Mouse (Mus musculus): ENCODE data around the gene Grik3. TPM values are rescaled to one million over a fixed set of nuclear protein-coding genes. Genes with fewer than 3 reads are reported as not detected.

The Grik3 gene
- polyA plus RNA-seq, 1 experiment: 10.3 TPM

DNA sequence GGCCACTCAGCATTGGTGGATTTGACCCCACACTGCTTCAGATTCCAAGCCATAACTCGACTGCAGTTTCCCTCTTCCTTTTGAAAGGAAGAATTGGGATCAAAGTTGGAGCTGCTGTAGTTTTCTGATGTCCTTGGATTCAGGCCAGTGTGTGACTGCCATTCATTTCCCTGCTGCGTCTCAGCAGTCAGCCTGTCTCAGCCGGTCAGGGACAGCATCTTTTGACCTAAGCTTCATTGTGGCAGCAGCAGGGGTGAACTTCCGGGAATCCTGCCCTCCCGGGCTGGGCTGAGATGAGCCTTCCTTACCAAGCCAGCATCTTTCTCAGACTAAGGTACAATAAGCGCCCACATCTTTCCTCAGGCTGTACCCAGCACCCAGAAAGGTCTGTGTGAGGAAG lies 26.1 kb downstream of the Grik3 start:
- H3K9ac ChIP-seq (ENCODE audit: low read depth, poor library complexity, severe bottlenecking): no peak overlapping the region
- no peaks in the 10 kb centered on the region for H3K4me1 ChIP-seq (ENCODE audit: control insufficient read depth, insufficient read depth, low read length)
- no peaks in the 10 kb centered on the region for H3K27me3 ChIP-seq (ENCODE audit: control insufficient read depth, insufficient read depth, low read length, poor library complexity, severe bottlenecking)
- H3K4me3 ChIP-seq (ENCODE audit: low read depth, low read length): no peak overlapping the region
- H3K27ac ChIP-seq (ENCODE audit: insufficient read depth, low read length): no peak overlapping the region
- no peaks in the 10 kb centered on the region for H3K36me3 ChIP-seq (ENCODE audit: control insufficient read depth, insufficient read depth, low read length, poor library complexity, severe bottlenecking)
- H3K9me3 ChIP-seq (replicated peaks; ENCODE audit: control insufficient read depth, insufficient read depth, low read length, poor library complexity, severe bottlenecking): no peaks in the 10 kb centered on the region
- no peak for TF ChIP-seq CTCF (IDR thresholded peaks at IDR 0.05; ENCODE audit: low read depth, low read length)
- TF ChIP-seq EP300 (IDR thresholded peaks at IDR 0.05; ENCODE audit: insufficient read depth, low read depth, low read length): peak; percentile 60; the same call in 1 of the 2 replicates

GRCm38 (mm10) chr4:125518861-125519260 lies 28.4 kb downstream of the Grik3 start:
- TF ChIP-seq EP300 (IDR thresholded peaks at IDR 0.05; ENCODE audit: insufficient read depth, low read depth, low read length): no peak
- TF ChIP-seq POLR2A (IDR thresholded peaks at IDR 0.05; ENCODE audit: insufficient read depth, low read length): no peak
- no peak for TF ChIP-seq CTCF (IDR thresholded peaks at IDR 0.05; ENCODE audit: low read depth, low read length)
- no peaks in the 10 kb centered on the region for H3K36me3 ChIP-seq (ENCODE audit: control insufficient read depth, insufficient read depth, low read length, poor library complexity, severe bottlenecking)

GRCm38 (mm10) chr4:125522931-125523330 lies 32.4 kb downstream of the Grik3 start:
- Histone ChIP-seq H3K27ac (ENCODE audit: insufficient read depth, low read length) (no peak overlapping the region), H3K4me1 (ENCODE audit: control insufficient read depth, insufficient read depth, low read length) (no peaks in the 10 kb centered on the region), H3K9me3 (replicated peaks; ENCODE audit: control insufficient read depth, insufficient read depth, low read length, poor library complexity, severe bottlenecking) (no peaks in the 10 kb centered on the region), H3K36me3 (ENCODE audit: control insufficient read depth, insufficient read depth, low read length, poor library complexity, severe bottlenecking) (no peaks in the 10 kb centered on the region), H3K4me3 (ENCODE audit: low read depth, low read length) (no peak overlapping the region), H3K27me3 (ENCODE audit: control insufficient read depth, insufficient read depth, low read length, poor library complexity, severe bottlenecking) (no peaks in the 10 kb centered on the region), H3K9ac (ENCODE audit: low read depth, poor library complexity, severe bottlenecking) (no peak overlapping the region)
- TF ChIP-seq POLR2A (IDR thresholded peaks at IDR 0.05; ENCODE audit: insufficient read depth, low read length): no peak
- no peak for TF ChIP-seq CTCF (IDR thresholded peaks at IDR 0.05; ENCODE audit: low read depth, low read length)
- no peak for TF ChIP-seq EP300 (IDR thresholded peaks at IDR 0.05; ENCODE audit: insufficient read depth, low read depth, low read length)

More at GRCm38 (mm10) chr4:125518861-125519260, 28.4 kb downstream of the Grik3 start:
- H3K4me3 ChIP-seq (ENCODE audit: low read depth, low read length): no peak overlapping the region
- no peaks in the 10 kb centered on the region for H3K4me1 ChIP-seq (ENCODE audit: control insufficient read depth, insufficient read depth, low read length)
- no peak overlapping the region for H3K9ac ChIP-seq (ENCODE audit: low read depth, poor library complexity, severe bottlenecking)
- no peak overlapping the region for H3K27ac ChIP-seq (ENCODE audit: insufficient read depth, low read length)
- no peaks in the 10 kb centered on the region for H3K27me3 ChIP-seq (ENCODE audit: control insufficient read depth, insufficient read depth, low read length, poor library complexity, severe bottlenecking)
- H3K9me3 ChIP-seq (replicated peaks; ENCODE audit: control insufficient read depth, insufficient read depth, low read length, poor library complexity, severe bottlenecking): no peaks in the 10 kb centered on the region

GRCm38 (mm10) chr4:125525266-125525665 lies 34.8 kb downstream of the Grik3 start:
- H3K27me3 ChIP-seq (ENCODE audit: control insufficient read depth, insufficient read depth, low read length, poor library complexity, severe bottlenecking): no peaks in the 10 kb centered on the region
- H3K9ac ChIP-seq (ENCODE audit: low read depth, poor library complexity, severe bottlenecking): no peak overlapping the region
- no peak overlapping the region for H3K4me3 ChIP-seq (ENCODE audit: low read depth, low read length)
- no peak overlapping the region for H3K27ac ChIP-seq (ENCODE audit: insufficient read depth, low read length)
- no peak for TF ChIP-seq POLR2A (IDR thresholded peaks at IDR 0.05; ENCODE audit: insufficient read depth, low read length)
- no peaks in the 10 kb centered on the region for H3K4me1 ChIP-seq (ENCODE audit: control insufficient read depth, insufficient read depth, low read length)
- H3K9me3 ChIP-seq (replicated peaks; ENCODE audit: control insufficient read depth, insufficient read depth, low read length, poor library complexity, severe bottlenecking): no peaks in the 10 kb centered on the region
- H3K36me3 ChIP-seq (ENCODE audit: control insufficient read depth, insufficient read depth, low read length, poor library complexity, severe bottlenecking): no peaks in the 10 kb centered on the region

DNA sequence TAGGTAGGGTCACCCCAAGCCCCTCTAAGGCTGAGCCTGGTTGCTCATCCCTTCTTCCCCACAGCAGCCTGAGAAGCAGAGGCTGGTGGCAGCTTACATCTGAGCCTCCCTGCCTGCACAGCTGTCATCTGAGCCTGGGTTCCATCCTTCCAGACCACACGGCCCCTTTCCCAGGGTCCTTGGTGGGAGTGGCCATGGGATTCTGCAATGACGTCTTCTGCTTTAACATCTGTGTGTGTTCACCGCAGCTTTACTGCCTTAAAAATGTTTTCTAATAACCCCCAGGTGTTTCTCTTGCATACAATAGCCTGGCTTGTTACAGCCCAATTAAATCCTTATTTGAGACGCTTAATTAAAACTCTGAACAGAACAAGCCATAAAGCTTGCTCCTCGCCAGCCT lies 35.9 kb downstream of the Grik3 start:
- Histone ChIP-seq H3K36me3 (ENCODE audit: control insufficient read depth, insufficient read depth, low read length, poor library complexity, severe bottlenecking) (no peaks in the 10 kb centered on the region), H3K27ac (ENCODE audit: insufficient read depth, low read length) (no peak overlapping the region), H3K27me3 (ENCODE audit: control insufficient read depth, insufficient read depth, low read length, poor library complexity, severe bottlenecking) (no peaks in the 10 kb centered on the region), H3K9ac (ENCODE audit: low read depth, poor library complexity, severe bottlenecking) (no peak overlapping the region), H3K9me3 (replicated peaks; ENCODE audit: control insufficient read depth, insufficient read depth, low read length, poor library complexity, severe bottlenecking) (no peaks in the 10 kb centered on the region), H3K4me3 (ENCODE audit: low read depth, low read length) (no peak overlapping the region), H3K4me1 (ENCODE audit: control insufficient read depth, insufficient read depth, low read length) (no peaks in the 10 kb centered on the region)
- no peak for TF ChIP-seq CTCF (IDR thresholded peaks at IDR 0.05; ENCODE audit: low read depth, low read length)

GRCm38 (mm10) chr4:125533965-125534364 lies 43.5 kb downstream of the Grik3 start:
- Histone ChIP-seq H3K4me1 (ENCODE audit: control insufficient read depth, insufficient read depth, low read length) (peaks cover 17% of the 10 kb centered on the region), H3K9me3 (replicated peaks; ENCODE audit: control insufficient read depth, insufficient read depth, low read length, poor library complexity, severe bottlenecking) (no peaks in the 10 kb centered on the region), H3K9ac (ENCODE audit: low read depth, poor library complexity, severe bottlenecking) (peak overlapping the region; percentile 17; the same call in 1 of the 2 replicates), H3K27ac (ENCODE audit: insufficient read depth, low read length) (peak overlapping the region; percentile 68), H3K4me3 (ENCODE audit: low read depth, low read length) (0 out of 2 replicates have a peak overlapping the region, but pooled peaks have one; percentile 7), H3K36me3 (ENCODE audit: control insufficient read depth, insufficient read depth, low read length, poor library complexity, severe bottlenecking) (no peaks in the 10 kb centered on the region), H3K27me3 (ENCODE audit: control insufficient read depth, insufficient read depth, low read length, poor library complexity, severe bottlenecking) (no peaks in the 10 kb centered on the region)
- TF ChIP-seq POLR2A (IDR thresholded peaks at IDR 0.05; ENCODE audit: insufficient read depth, low read length): no peak
- 0 out of 2 replicates have a peak, but pooled peaks have one; percentile 56 for TF ChIP-seq EP300 (IDR thresholded peaks at IDR 0.05; ENCODE audit: insufficient read depth, low read depth, low read length)

Data from ES-Bruce4 (cell line).